Mouse (Mus musculus): ENCODE data around the gene Ist1. TPM values are rescaled to one million over a fixed set of nuclear protein-coding genes. Genes with fewer than 3 reads are reported as not detected.

The Ist1 gene
- polyA plus RNA-seq (2016; fragmentation: Nextera tagmentation; extraction: Ambion mirVana), result 48.0 and 49.6 TPM in 2 replicates

- peaks cover 5% of the 10 kb centered on the region; the same call in 1 of the 2 replicates for H3K36me3 ChIP-seq
- under 1% methylated on average over 57 of the region's 57 CpGs for WGBS (ENCODE audit: insufficient replicate concordance)
- no peaks in the 10 kb centered on the region for H3K27me3 ChIP-seq (replicated peaks)
- peak within 1 kb of the TSS; percentile 91 for H3K4me2 ChIP-seq
- H3K27ac ChIP-seq, result peak within 1 kb of the TSS; percentile 80
- peak within 1 kb of the TSS; percentile 93 for H3K9ac ChIP-seq
- peak within 1 kb of the TSS; percentile 96 for H3K4me3 ChIP-seq
- peak; percentile 98 for ATAC-seq
- H3K9me3 ChIP-seq (replicated peaks), result no peaks in the 10 kb centered on the region
- peaks cover 30% of the 10 kb centered on the region for H3K4me1 ChIP-seq
Measured at GRCm38 (mm10) chr8:109693146-109693900, at the start of gene Ist1. TSS of gene Ist1 (minus strand) at chr8:109693260.

GRCm38 (mm10) chr8:109738049-109738380 is 45.0 kb upstream of the Ist1 start:
- H3K4me2 ChIP-seq, result peak overlapping the region; percentile 79
- H3K4me1 ChIP-seq, result peaks cover 15% of the 10 kb centered on the region
- H3K9ac ChIP-seq, result peak overlapping the region; percentile 91; the same call in 1 of the 2 replicates
- no peaks in the 10 kb centered on the region for H3K9me3 ChIP-seq (replicated peaks)
- H3K36me3 ChIP-seq, result peaks cover 21% of the 10 kb centered on the region
- H3K27me3 ChIP-seq (replicated peaks), result no peaks in the 10 kb centered on the region
- WGBS (ENCODE audit: insufficient replicate concordance), result 76% methylated on average over 1 of the region's 1 CpGs
- no peak for ATAC-seq
- H3K27ac ChIP-seq, result 0 out of 2 replicates have a peak overlapping the region, but pooled peaks have one; percentile 75
- peak overlapping the region; percentile 80 for H3K4me3 ChIP-seq

GRCm38 (mm10) chr8:109737237-109738048 is 44.4 kb upstream of the Ist1 start, which contains the start of gene Atxn1l:
TSS of gene Atxn1l (minus strand) at chr8:109737739.
- H3K4me2 ChIP-seq, result peak within 1 kb of the TSS; percentile 79
- ATAC-seq, result peak; percentile 89
- peaks cover 27% of the 10 kb centered on the region for H3K36me3 ChIP-seq
- peak within 1 kb of the TSS; percentile 80 for H3K4me3 ChIP-seq
- peak within 1 kb of the TSS; percentile 91 for H3K9ac ChIP-seq
- no peaks in the 10 kb centered on the region for H3K9me3 ChIP-seq (replicated peaks)
- under 1% methylated on average over 59 of the region's 59 CpGs for WGBS (ENCODE audit: insufficient replicate concordance)
- H3K27me3 ChIP-seq (replicated peaks), result no peaks in the 10 kb centered on the region
- H3K27ac ChIP-seq, result peak within 1 kb of the TSS; percentile 75
- peaks cover 15% of the 10 kb centered on the region for H3K4me1 ChIP-seq

GRCm38 (mm10) chr8:109736819-109737218 is 43.8 kb upstream of the Ist1 start:
- peak overlapping the region; percentile 91 for H3K9ac ChIP-seq
- no peak; the same call in 1 of the 2 replicates for ATAC-seq

GRCm38 (mm10) chr8:109734018-109734417 is 41.0 kb upstream of the Ist1 start:
- H3K36me3 ChIP-seq, result peaks cover 51% of the 10 kb centered on the region
- H3K4me3 ChIP-seq, result no peak overlapping the region
- no peak overlapping the region for H3K27ac ChIP-seq
- 75% methylated on average over 3 of the region's 3 CpGs for WGBS (ENCODE audit: insufficient replicate concordance)
- no peak overlapping the region for H3K9ac ChIP-seq
- H3K4me2 ChIP-seq, result no peak overlapping the region
- H3K4me1 ChIP-seq, result peaks cover 15% of the 10 kb centered on the region
- H3K9me3 ChIP-seq (replicated peaks), result no peaks in the 10 kb centered on the region
- no peak for ATAC-seq
- H3K27me3 ChIP-seq (replicated peaks), result no peaks in the 10 kb centered on the region

More at GRCm38 (mm10) chr8:109736819-109737218, 43.8 kb upstream of the Ist1 start:
- H3K27me3 ChIP-seq (replicated peaks), result no peaks in the 10 kb centered on the region
- H3K4me3 ChIP-seq, result peak overlapping the region; percentile 80
- peak overlapping the region; percentile 75 for H3K27ac ChIP-seq
- peaks cover 15% of the 10 kb centered on the region for H3K4me1 ChIP-seq
- no peaks in the 10 kb centered on the region for H3K9me3 ChIP-seq (replicated peaks)
- peaks cover 33% of the 10 kb centered on the region for H3K36me3 ChIP-seq
- WGBS (ENCODE audit: insufficient replicate concordance), result 5% methylated on average over 8 of the region's 8 CpGs
- H3K4me2 ChIP-seq, result peak overlapping the region; percentile 79

- no peak overlapping the region for H3K27ac ChIP-seq
- peaks cover 5% of the 10 kb centered on the region for H3K4me1 ChIP-seq
- H3K36me3 ChIP-seq, result peaks cover 63% of the 10 kb centered on the region
- H3K4me2 ChIP-seq, result no peak overlapping the region
- no peaks in the 10 kb centered on the region for H3K27me3 ChIP-seq (replicated peaks)
- no peak for ATAC-seq
- no peaks in the 10 kb centered on the region for H3K9me3 ChIP-seq (replicated peaks)
- H3K4me3 ChIP-seq, result no peak overlapping the region
- WGBS (ENCODE audit: insufficient replicate concordance), result 68% methylated on average over 3 of the region's 3 CpGs
- no peak overlapping the region for H3K9ac ChIP-seq
Measured at GRCm38 (mm10) chr8:109731012-109731411, 38.0 kb upstream of the Ist1 start.

- Histone ChIP-seq H3K9ac (no peak overlapping the region), H3K27ac (no peak overlapping the region), H3K27me3 (replicated peaks) (no peaks in the 10 kb centered on the region), H3K36me3 (peaks cover 75% of the 10 kb centered on the region), H3K9me3 (replicated peaks) (no peaks in the 10 kb centered on the region), H3K4me3 (no peak overlapping the region), H3K4me1 (no peaks in the 10 kb centered on the region), H3K4me2 (no peak overlapping the region)
- WGBS (ENCODE audit: insufficient replicate concordance), result 80% methylated on average over 3 of the region's 3 CpGs
- ATAC-seq, result no peak
Measured at GRCm38 (mm10) chr8:109725106-109725505, 32.0 kb upstream of the Ist1 start.

- no peak overlapping the region for H3K9ac ChIP-seq
- H3K27ac ChIP-seq, result no peak overlapping the region
- no peaks in the 10 kb centered on the region for H3K4me1 ChIP-seq
- no peak for ATAC-seq
- no peak overlapping the region for H3K4me3 ChIP-seq
- no peaks in the 10 kb centered on the region for H3K27me3 ChIP-seq (replicated peaks)
- WGBS (ENCODE audit: insufficient replicate concordance), result 77% methylated on average over 5 of the region's 5 CpGs
- H3K36me3 ChIP-seq, result peaks cover 90% of the 10 kb centered on the region
- no peak overlapping the region for H3K4me2 ChIP-seq
- H3K9me3 ChIP-seq (replicated peaks), result no peaks in the 10 kb centered on the region
Measured at GRCm38 (mm10) chr8:109714961-109715360, 21.9 kb upstream of the Ist1 start.

- no peak overlapping the region for H3K4me2 ChIP-seq
- 74% methylated on average over 1 of the region's 1 CpGs for WGBS (ENCODE audit: insufficient replicate concordance)
- no peaks in the 10 kb centered on the region for H3K9me3 ChIP-seq (replicated peaks)
- no peak overlapping the region for H3K27ac ChIP-seq
- no peak overlapping the region for H3K9ac ChIP-seq
- no peaks in the 10 kb centered on the region for H3K27me3 ChIP-seq (replicated peaks)
- ATAC-seq, result no peak
- H3K4me3 ChIP-seq, result no peak overlapping the region
- H3K36me3 ChIP-seq, result peaks cover 90% of the 10 kb centered on the region
- H3K4me1 ChIP-seq, result peaks cover 2% of the 10 kb centered on the region
Measured at GRCm38 (mm10) chr8:109712521-109712920, 19.5 kb upstream of the Ist1 start.

GRCm38 (mm10) chr8:109707921-109708320 is 14.9 kb upstream of the Ist1 start:
- WGBS (ENCODE audit: insufficient replicate concordance), result 71% methylated on average over 4 of the region's 4 CpGs
- no peak overlapping the region for H3K27ac ChIP-seq
- no peaks in the 10 kb centered on the region for H3K9me3 ChIP-seq (replicated peaks)
- no peak for ATAC-seq
- H3K4me2 ChIP-seq, result no peak overlapping the region
- H3K27me3 ChIP-seq (replicated peaks), result peaks cover 4% of the 10 kb centered on the region
- peaks cover 52% of the 10 kb centered on the region for H3K36me3 ChIP-seq
- no peak overlapping the region for H3K4me3 ChIP-seq
- H3K4me1 ChIP-seq, result peaks cover 31% of the 10 kb centered on the region
- H3K9ac ChIP-seq, result no peak overlapping the region

GRCm38 (mm10) chr8:109706874-109707237 is 13.8 kb upstream of the Ist1 start:
- Histone ChIP-seq H3K27me3 (replicated peaks) (peaks cover 15% of the 10 kb centered on the region), H3K4me2 (peak overlapping the region; percentile 95), H3K4me3 (peak overlapping the region; percentile 93), H3K27ac (peak overlapping the region; percentile 95; the same call in 1 of the 2 replicates), H3K36me3 (peaks cover 42% of the 10 kb centered on the region), H3K9ac (peak overlapping the region; percentile 99; the same call in 1 of the 2 replicates), H3K9me3 (replicated peaks) (no peaks in the 10 kb centered on the region), H3K4me1 (peaks cover 31% of the 10 kb centered on the region)
- 20% methylated on average over 2 of the region's 2 CpGs for WGBS (ENCODE audit: insufficient replicate concordance)
- ATAC-seq, result peak; percentile 40; the same call in 1 of the 2 replicates

Measured in liver, embryonic 12.5 days (tissue).